Mouse (Mus musculus) stomach, postnatal 0 days (tissue): ENCODE results near the gene Capzb.

Source experiments
- CTCF ChIP-seq: IDR thresholded peaks from 2 replicates; pipeline ENCODE4 v1.5.1; 2016; ENCODE audit warnings: antibody characterized with exemption, low read depth, mild to moderate bottlenecking, moderate library complexity
- EP300 ChIP-seq: optimal IDR thresholded peaks from 2 replicates; pipeline ENCODE3; 2016; ENCODE audit warnings: antibody characterized with exemption

GRCm38 (mm10) chr4:139271562-139271961 is 78.9 kb downstream of the Capzb start:
- TF ChIP-seq CTCF, result no peak
- no peak for TF ChIP-seq EP300
